Mouse (Mus musculus) liver, postnatal 0 days (tissue): Measurements from ENCODE around the gene Slc9b1. TPM values are rescaled to one million over a fixed set of nuclear protein-coding genes. Genes with fewer than 3 reads are reported as not detected.
A peak's percentile ranks its signal among the peaks of the same experiment; 100 is the strongest.

ENCODE experiments used
- ATAC-seq: fragments of 200-750 bp; cut with Nextera tagmentation; 2 replicates; pipeline ENCODE4 v1.8.0; 2017; ENCODE audit warnings: mild to moderate bottlenecking, moderate library complexity
- DNase-seq: peaks from one replicate; pipeline ENCODE4 v3.0.0-alpha.2; 2016
- H3K27ac ChIP-seq: fragments of 300-500 bp; sonication (generic); 2 replicates; pipeline ENCODE4 v1.5.1; 2014; ENCODE audit warnings: antibody characterized with exemption, moderate library complexity, mild to moderate bottlenecking, low read depth
- H3K27me3 ChIP-seq: fragments of 300-500 bp; sonication (generic); 2 replicates; pipeline ENCODE4 v1.6.1; 2014; ENCODE audit warnings: low read length, control low read depth, mixed read lengths; ENCODE audit not compliant: insufficient read depth
- H3K36me3 ChIP-seq: fragments of 300-500 bp; sonication (generic); replicated peaks from 2 replicates; pipeline ENCODE4 v1.6.1; 2014; ENCODE audit warnings: mild to moderate bottlenecking, control low read depth, low read length, moderate library complexity, mixed read lengths; ENCODE audit not compliant: insufficient read depth
- H3K4me1 ChIP-seq: fragments of 300-500 bp; sonication (generic); 2 replicates; pipeline ENCODE4 v1.6.1; 2014; ENCODE audit warnings: antibody characterized with exemption, mild to moderate bottlenecking, control low read depth; ENCODE audit not compliant: insufficient read depth
- H3K4me2 ChIP-seq: fragments of 300-500 bp; sonication (generic); 2 replicates; pipeline ENCODE4 v1.6.1; 2014; ENCODE audit warnings: low read depth, mild to moderate bottlenecking, low read length, moderate library complexity, mixed read lengths
- H3K4me3 ChIP-seq: fragments of 300-500 bp; sonication (generic); 2 replicates; pipeline ENCODE4 v1.5.1; 2014; ENCODE audit warnings: low read depth, low read length
- H3K9ac ChIP-seq: fragments of 300-500 bp; sonication (generic); replicated peaks from 2 replicates; pipeline ENCODE4 v1.6.1; 2014; ENCODE audit warnings: mild to moderate bottlenecking, moderate library complexity
- H3K9me3 ChIP-seq: fragments of 300-500 bp; sonication (generic); 2 replicates; pipeline ENCODE4 v1.6.1; 2016; ENCODE audit warnings: mild to moderate bottlenecking, control low read depth, low read length, mixed read lengths
- CTCF ChIP-seq: sonication (generic); IDR thresholded peaks from 2 replicates; pipeline ENCODE4 v1.5.1; 2016; ENCODE audit warnings: antibody characterized with exemption, low read depth
- EP300 ChIP-seq: IDR thresholded peaks from 2 replicates; pipeline ENCODE4 v1.6.1; 2016; ENCODE audit warnings: antibody characterized with exemption, low read depth, mild to moderate bottlenecking
- WGBS: fragments of 180-500 bp; shearing (Covaris S2); extraction: QIAGEN DNeasy Blood & Tissue Kit; methylation state at CpG from one replicate; pipeline ENCODE4 v1.1.7; 2014; ENCODE audit not compliant: insufficient replicate concordance; 5-methylcytosine and 5-hydroxymethylcytosine counted together
- polyA plus RNA-seq: library from polyadenylated mRNA; unstranded; fragments of >200 nt; fragmentation: Nextera tagmentation; extraction: Ambion mirVana; gene quantifications from 2 replicates; pipeline ENCODE4 v1.2.1, GENCODE M21; 2015

Gene Slc9b1
- polyA plus RNA-seq, 1 experiment from 2014 or later = not detected

DNA sequence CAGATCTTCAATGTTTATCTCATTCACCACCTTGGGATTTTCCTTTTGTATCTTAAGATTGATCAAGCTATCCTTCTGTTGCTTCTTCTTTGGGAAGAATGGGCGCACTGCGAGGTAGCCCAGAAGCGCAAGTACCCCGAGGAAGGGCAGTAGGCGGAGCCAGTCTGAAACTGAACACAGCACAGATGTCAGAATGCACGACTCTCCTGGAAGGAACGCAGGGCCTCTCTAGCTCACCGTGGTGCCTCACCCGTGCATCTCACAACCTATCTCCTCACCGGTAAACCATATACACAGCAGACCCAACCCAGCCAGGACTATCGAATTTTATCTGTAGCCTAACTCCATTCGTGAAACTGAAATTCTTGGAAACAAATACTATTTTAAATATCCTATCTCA is 63.2 kb downstream of the Slc9b1 start:
- H3K27ac ChIP-seq = no peak overlapping the region
- no peak overlapping the region for H3K4me2 ChIP-seq
- no peaks in the 10 kb centered on the region for H3K27me3 ChIP-seq
- DNase-seq (no peak), ATAC-seq (no peak)
- TF ChIP-seq EP300 (no peak), CTCF (no peak)
- H3K9ac ChIP-seq = no peak overlapping the region
- H3K4me1 ChIP-seq = no peaks in the 10 kb centered on the region
- no peaks in the 10 kb centered on the region for H3K9me3 ChIP-seq
- H3K4me3 ChIP-seq = no peak overlapping the region
- H3K36me3 ChIP-seq = peaks cover 9% of the 10 kb centered on the region
- WGBS = 87% methylated on average over 12 of the region's 12 CpGs

DNA sequence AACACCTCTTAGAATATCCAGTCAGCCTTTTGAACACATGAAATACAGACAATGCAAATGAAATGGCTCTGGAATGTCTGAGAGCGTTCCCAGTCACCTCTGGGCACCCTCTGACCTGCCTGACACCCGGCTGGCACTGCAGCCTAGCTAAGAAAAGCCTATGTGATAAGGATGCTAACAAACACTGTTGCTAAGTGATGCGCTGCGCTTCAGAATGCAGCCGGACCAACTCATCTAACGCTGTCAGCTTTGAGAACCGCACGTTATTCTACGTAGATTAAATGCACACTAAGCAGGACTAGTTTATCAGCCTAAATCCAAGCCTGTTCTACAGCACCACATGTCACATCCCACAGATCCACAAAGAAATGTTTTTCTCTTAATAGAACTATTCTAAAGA is 64.0 kb downstream of the Slc9b1 start:
- 77% methylated on average over 9 of the region's 9 CpGs for WGBS
- no peak overlapping the region for H3K27ac ChIP-seq
- H3K36me3 ChIP-seq = peaks cover 13% of the 10 kb centered on the region
- no peak overlapping the region for H3K4me3 ChIP-seq
- no peaks in the 10 kb centered on the region for H3K4me1 ChIP-seq
- ATAC-seq = no peak
- no peaks in the 10 kb centered on the region for H3K27me3 ChIP-seq
- TF ChIP-seq CTCF (no peak), EP300 (no peak)
- no peaks in the 10 kb centered on the region for H3K9me3 ChIP-seq
- DNase-seq = no peak
- H3K4me2 ChIP-seq = no peak overlapping the region
- no peak overlapping the region for H3K9ac ChIP-seq

DNA sequence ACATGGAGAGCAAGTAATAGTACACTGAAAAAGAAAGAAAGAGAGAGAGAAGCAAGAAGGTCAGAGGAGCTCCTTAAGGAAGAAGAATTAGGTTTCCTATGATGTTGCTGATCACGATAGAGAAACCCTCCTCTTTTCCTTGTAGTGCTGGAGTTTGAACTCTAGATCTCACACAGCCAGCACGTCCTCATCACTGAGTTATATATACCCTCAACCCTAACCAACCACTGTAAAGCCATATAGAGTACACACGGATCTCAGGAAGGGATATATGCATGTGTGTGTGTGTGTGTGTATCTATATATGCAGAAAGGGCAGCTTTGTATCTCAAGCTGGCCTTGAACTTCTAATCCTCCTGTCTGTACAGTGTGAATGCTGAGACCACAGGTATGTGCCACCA is 69.4 kb downstream of the Slc9b1 start:
- no peak overlapping the region for H3K9ac ChIP-seq
- ATAC-seq (no peak), DNase-seq (no peak)
- no peak overlapping the region for H3K4me3 ChIP-seq
- TF ChIP-seq EP300 = no peak
- TF ChIP-seq CTCF = no peak
- H3K4me2 ChIP-seq = no peak overlapping the region
- H3K36me3 ChIP-seq = peaks cover 6% of the 10 kb centered on the region; the same call in 1 of the 2 replicates
- H3K9me3 ChIP-seq = no peaks in the 10 kb centered on the region
- H3K4me1 ChIP-seq = peaks cover 11% of the 10 kb centered on the region
- no peak overlapping the region for H3K27ac ChIP-seq
- WGBS = 76% methylated on average over 3 of the region's 3 CpGs
- no peaks in the 10 kb centered on the region for H3K27me3 ChIP-seq

DNA sequence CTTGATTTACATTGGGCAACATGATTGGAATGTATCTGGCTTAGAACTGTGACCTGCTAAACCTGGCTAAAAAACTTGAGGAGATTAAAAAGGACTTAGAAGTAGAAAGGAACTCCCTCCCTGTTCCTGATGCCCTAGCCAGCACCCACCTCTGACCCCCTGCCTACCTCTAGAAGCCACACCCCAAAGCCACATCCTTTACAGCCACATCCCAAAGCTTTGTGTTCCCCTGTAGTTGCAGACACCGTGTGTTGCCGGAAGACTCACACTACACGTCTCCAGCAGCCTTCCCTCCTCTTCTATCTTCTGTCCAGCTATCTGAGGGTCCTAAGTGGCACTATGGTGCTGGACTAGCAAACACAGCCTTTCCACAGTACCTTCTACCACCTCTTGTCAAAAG is 70.0 kb downstream of the Slc9b1 start:
- Histone ChIP-seq H3K9me3 (no peaks in the 10 kb centered on the region), H3K9ac (no peak overlapping the region), H3K36me3 (peaks cover 6% of the 10 kb centered on the region; the same call in 1 of the 2 replicates), H3K27me3 (no peaks in the 10 kb centered on the region), H3K4me2 (no peak overlapping the region), H3K4me1 (peaks cover 12% of the 10 kb centered on the region), H3K27ac (no peak overlapping the region), H3K4me3 (no peak overlapping the region)
- no peak for TF ChIP-seq EP300
- no peak for TF ChIP-seq CTCF
- DNase-seq = no peak
- no peak for ATAC-seq
- WGBS = 41% methylated on average over 3 of the region's 3 CpGs

DNA sequence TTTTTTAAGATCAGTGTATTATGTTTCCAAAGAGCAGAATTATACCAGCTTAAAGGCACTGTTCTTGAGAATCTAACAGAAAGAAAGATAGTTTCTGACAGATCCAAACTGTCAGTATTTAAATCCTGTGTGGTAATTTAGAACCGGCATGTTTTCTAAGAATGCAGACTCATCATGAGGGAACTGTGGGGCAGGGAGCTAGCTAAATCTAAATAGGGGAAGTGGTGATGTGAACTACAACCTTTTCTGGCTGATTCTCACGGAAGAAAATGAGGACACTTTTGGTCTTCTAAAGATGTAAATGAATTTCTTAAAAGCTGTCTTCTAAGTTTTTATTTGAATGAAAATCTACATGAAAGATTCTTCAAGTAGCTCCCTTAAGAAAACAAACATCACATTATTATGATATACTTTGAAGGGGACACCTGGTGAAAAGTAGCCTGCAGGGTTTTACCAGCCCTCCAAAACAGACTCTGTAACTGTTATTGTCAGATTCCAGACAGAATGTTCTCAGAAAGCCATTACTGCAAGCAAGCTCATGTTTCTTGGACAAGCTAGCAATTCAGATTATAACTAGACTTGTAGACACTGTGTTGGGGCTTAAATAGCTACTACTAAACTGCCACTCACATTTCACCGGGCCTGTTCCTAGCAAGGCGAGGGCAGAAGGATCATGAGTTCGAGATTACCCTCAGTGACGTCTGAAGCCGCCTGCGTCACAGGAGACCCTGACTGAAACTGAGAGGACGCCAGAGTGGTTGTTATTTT is 72.9 kb downstream of the Slc9b1 start:
- Histone ChIP-seq H3K4me2 (peak overlapping the region; percentile 81), H3K9ac (peak overlapping the region; percentile 39), H3K4me1 (peaks cover 12% of the 10 kb centered on the region), H3K27me3 (no peaks in the 10 kb centered on the region), H3K4me3 (no peak overlapping the region), H3K9me3 (no peaks in the 10 kb centered on the region), H3K27ac (peak overlapping the region; percentile 73), H3K36me3 (0 out of 2 replicates have a peak, but pooled peaks cover 4% of the 10 kb centered on the region)
- DNase-seq (no peak), ATAC-seq (no peak)
- TF ChIP-seq EP300 = no peak
- TF ChIP-seq CTCF = no peak
- WGBS = 69% methylated on average over 9 of the region's 9 CpGs

DNA sequence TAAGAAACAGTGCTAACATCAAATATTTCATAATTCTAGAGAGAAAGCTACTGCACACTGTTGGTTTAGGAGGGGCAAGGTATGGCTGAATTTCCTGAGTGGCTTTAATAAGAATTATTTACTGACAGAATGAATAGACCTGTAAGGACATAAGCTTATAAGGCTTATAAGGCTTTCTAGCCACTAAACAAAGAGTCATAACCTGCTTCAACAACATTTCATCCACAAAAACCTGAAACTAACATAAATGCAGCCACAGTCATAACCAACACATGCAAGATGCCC is 73.4 kb downstream of the Slc9b1 start:
- Histone ChIP-seq H3K27me3 (no peaks in the 10 kb centered on the region), H3K9me3 (no peaks in the 10 kb centered on the region), H3K4me1 (peaks cover 12% of the 10 kb centered on the region), H3K9ac (peak overlapping the region; percentile 39), H3K4me2 (peak overlapping the region; percentile 81), H3K36me3 (0 out of 2 replicates have a peak, but pooled peaks cover 2% of the 10 kb centered on the region), H3K27ac (peak overlapping the region; percentile 73), H3K4me3 (no peak overlapping the region)
- no peak for ATAC-seq
- DNase-seq = no peak
- TF ChIP-seq EP300 (no peak), CTCF (no peak)
